Comparison of ENCODE assay signal across 34 mouse cellular contexts in the genomic region with DNA sequence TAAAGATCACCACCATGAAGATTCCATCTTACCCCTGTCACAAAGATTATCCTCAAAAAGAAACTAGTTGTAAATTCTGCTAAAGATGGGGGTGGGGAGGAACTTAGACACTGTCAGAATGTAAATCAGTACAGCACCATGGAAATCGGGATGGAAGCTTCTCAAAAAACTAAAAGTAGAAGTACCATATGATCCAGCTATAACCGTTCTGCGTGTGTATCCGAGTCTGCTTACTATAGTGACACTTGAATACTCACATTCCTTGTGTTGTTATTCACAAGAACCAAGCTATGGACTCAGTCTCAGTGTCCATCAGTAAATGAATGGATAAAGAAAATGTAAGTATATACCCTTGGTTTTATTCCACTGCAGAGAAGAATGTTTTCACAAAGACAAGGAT.
"Had no signal": no experiment of that assay in that cellular context is flagged by ENCODE, and none has a peak within 500 bp of the region (broad histone marks: within the 10 kb centered on the region; RNA-seq: fewer than 3 reads in every experiment).

No protein-coding gene starts in this region.

- H3K36me3 ChIP-seq: heart, embryonic 12.5 days; heart, embryonic 13.5 days; heart, embryonic 15.5 days; hindbrain, embryonic 10.5 days; hindbrain, embryonic 12.5 days; hindbrain, embryonic 13.5 days; hindbrain, embryonic 15.5 days; intestine, embryonic 15.5 days; kidney, embryonic 15.5 days had no signal

- H3K4me2 ChIP-seq: heart, embryonic 12.5 days; heart, embryonic 13.5 days; heart, embryonic 15.5 days; hindbrain, embryonic 12.5 days; hindbrain, embryonic 13.5 days; hindbrain, embryonic 14.5 days; hindbrain, embryonic 15.5 days; intestine, embryonic 15.5 days; kidney, embryonic 15.5 days had no signal

- H3K9me3 ChIP-seq: heart, embryonic 12.5 days; heart, embryonic 15.5 days; hindbrain, embryonic 10.5 days; hindbrain, embryonic 12.5 days; hindbrain, embryonic 13.5 days; hindbrain, embryonic 15.5 days; intestine, embryonic 15.5 days; kidney, embryonic 15.5 days had no signal

- DNase-seq: heart, postnatal 10 days; heart, postnatal 14 days; heart, postnatal 36 days; heart, postnatal 4 days; kidney, adult 11 months; kidney, adult 18-20 months; kidney, adult 2 months; kidney, adult 8-10 months; kidney, adult 9 months; kidney, postnatal 10 days; kidney, postnatal 14 days; kidney, postnatal 25 days; kidney, postnatal 36 days; kidney, postnatal 4 days; layer of hippocampus, adult 9-11 months; layer of hippocampus, postnatal 36 days had no signal

- ATAC-seq: hindbrain, embryonic 16.5 days; hindbrain, postnatal 0 days; inflammation-experienced regulatory T-cells, adult 6 months; intestine, embryonic 15.5 days; intestine, embryonic 16.5 days; intestine, postnatal 0 days had no signal

- H3K27me3 ChIP-seq: heart, embryonic 12.5 days; heart, embryonic 13.5 days; heart, embryonic 15.5 days; hindbrain, embryonic 12.5 days; hindbrain, embryonic 13.5 days; hindbrain, embryonic 15.5 days; intestine, embryonic 15.5 days; kidney, embryonic 15.5 days had no signal

- H3K9ac ChIP-seq: heart, embryonic 12.5 days; heart, embryonic 13.5 days; heart, embryonic 15.5 days; hindbrain, embryonic 12.5 days; hindbrain, embryonic 13.5 days; hindbrain, embryonic 14.5 days; hindbrain, embryonic 15.5 days; intestine, embryonic 15.5 days; kidney, embryonic 15.5 days had no signal

- H3K4me1 ChIP-seq: heart, embryonic 12.5 days; heart, embryonic 13.5 days; heart, embryonic 15.5 days; hindbrain, embryonic 10.5 days; hindbrain, embryonic 12.5 days; hindbrain, embryonic 13.5 days; hindbrain, embryonic 15.5 days; intestine, embryonic 15.5 days; kidney, embryonic 15.5 days had no signal

- H3K4me3 ChIP-seq: heart, embryonic 12.5 days; heart, embryonic 13.5 days; heart, embryonic 15.5 days; hindbrain, embryonic 10.5 days; hindbrain, embryonic 12.5 days; hindbrain, embryonic 13.5 days; hindbrain, embryonic 15.5 days; intestine, embryonic 15.5 days; kidney, embryonic 15.5 days; layer of hippocampus, adult 2 months; left cerebral cortex, adult 2 months had no signal

- H3K27ac ChIP-seq: heart, embryonic 13.5 days; heart, embryonic 15.5 days; hindbrain, embryonic 10.5 days; hindbrain, embryonic 12.5 days; hindbrain, embryonic 13.5 days; hindbrain, embryonic 14.5 days; hindbrain, embryonic 15.5 days; hindbrain, postnatal 0 days; intestine, embryonic 15.5 days; kidney, embryonic 15.5 days; kidney, postnatal 0 days; layer of hippocampus, adult 2 months; left cerebral cortex, adult 2 months had no signal
